Mouse (Mus musculus) A20 (cell line): ENCODE measurements around the gene Rmi2.
"Not testable (repeated sequence)": the region's sequence is repeated elsewhere in the genome, so short reads cannot be mapped to it uniquely, and the experiment has no call there.

Experiments
- DNase-seq: peaks from one replicate; pipeline ENCODE4 v3.0.0-alpha.2; 2011; ENCODE audit warnings: low read depth, low spot score

The Rmi2 gene

DNA sequence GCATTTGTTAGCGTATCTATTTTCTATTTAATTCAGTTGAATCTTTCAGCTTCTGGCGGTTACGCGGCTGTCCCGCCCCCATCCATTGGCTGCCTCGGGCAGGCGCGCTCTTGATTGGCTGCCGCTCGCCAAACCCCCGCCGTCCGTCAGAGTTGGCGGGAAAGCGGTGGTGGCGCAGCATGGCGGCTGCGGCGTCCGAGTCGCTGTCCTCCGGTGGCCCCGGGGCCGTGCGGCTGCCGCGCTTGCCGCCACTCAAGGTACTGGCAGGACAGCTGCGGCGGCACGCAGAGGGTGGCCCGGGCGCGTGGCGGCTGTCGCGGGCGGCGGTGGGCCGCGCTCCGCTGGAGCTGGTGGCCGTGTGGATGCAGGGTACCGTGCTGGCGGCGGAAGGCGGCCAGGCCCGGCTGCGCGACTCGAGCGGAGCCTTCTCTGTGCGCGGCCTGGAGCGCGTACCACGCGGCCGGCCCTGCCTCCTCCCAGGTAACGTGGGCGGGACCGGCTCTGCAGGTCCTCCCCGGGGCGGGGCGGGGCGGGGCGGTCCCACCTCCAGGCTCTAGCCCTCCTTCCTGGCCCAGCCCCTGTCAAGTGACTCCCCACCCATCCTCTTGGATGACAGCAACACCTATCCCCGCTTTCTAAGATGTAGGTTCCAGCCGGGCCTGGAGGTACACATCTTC lies at the start of gene Rmi2:
Gene Rmi2, plus strand, starts transcription at position 149 of the 677 bp plus-strand sequence.
- DNase-seq: peak; percentile 93

DNA sequence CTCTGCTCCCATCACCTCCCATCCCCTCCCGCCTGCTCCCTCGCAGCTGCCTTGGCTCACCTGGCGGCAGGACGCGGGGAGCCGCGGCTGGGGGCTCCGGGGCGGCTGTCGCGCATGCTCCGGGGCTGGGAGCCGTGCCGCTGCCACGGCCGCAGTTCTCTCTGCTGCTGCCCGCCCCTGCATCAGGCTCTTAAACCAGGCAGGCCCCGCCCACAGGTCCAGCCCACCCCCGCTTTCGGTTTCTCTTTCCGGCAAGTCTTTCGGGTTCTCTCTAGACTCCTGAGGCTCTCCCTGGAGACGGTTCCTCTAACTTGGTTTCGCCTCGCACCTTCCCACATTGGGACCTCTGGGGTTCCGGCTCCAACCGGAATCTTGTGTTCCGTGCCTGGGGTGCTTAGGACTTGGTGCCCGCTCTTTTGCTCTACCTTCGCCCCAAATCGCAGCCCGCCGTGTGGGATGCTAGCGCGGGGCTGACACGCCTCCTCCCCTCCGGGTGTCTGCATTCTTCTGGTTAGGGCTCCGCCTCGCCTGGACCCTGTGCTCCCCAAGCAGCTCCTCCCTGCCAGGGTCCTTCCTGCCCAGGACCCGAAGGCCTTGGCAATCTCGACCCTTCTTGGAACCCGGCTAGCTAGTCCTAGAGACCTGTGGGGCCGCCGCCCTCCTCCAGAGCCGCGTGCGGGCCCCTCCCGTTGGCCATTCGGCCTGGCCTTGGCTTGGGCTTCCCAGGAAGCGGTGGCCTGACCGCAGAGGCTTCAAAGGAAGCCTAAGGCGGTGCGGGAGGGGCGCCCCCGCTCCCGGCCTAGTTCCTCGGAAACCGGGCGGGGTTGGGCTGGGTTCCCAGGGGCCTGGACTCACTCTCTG lies 49.3 kb upstream of the Rmi2 start, which contains the start of gene Socs1:
Gene Socs1, minus strand, starts transcription at position 166 of the 861 bp plus-strand sequence.
- DNase-seq: peak; percentile 99

DNA sequence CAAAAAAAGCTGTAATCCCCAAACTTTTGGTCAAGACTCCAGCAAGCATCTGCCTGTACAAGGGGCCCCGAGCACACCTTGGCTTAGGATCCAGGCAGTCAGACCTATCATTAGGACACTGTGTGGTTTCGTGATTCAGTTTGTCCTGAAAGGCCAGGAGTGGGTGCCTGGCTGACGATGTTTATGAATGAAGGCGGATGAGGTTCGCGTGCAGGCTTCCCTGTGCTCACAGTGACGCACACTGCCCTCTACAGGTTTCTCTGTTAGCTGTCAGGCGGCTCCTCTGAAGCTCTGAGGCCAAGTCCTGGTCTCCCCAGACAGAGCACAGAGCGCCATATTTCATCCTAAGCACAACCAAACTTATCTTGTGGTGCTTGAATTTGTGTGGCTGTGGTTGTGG lies 48.6 kb upstream of the Rmi2 start:
- peak; percentile 92 for DNase-seq

DNA sequence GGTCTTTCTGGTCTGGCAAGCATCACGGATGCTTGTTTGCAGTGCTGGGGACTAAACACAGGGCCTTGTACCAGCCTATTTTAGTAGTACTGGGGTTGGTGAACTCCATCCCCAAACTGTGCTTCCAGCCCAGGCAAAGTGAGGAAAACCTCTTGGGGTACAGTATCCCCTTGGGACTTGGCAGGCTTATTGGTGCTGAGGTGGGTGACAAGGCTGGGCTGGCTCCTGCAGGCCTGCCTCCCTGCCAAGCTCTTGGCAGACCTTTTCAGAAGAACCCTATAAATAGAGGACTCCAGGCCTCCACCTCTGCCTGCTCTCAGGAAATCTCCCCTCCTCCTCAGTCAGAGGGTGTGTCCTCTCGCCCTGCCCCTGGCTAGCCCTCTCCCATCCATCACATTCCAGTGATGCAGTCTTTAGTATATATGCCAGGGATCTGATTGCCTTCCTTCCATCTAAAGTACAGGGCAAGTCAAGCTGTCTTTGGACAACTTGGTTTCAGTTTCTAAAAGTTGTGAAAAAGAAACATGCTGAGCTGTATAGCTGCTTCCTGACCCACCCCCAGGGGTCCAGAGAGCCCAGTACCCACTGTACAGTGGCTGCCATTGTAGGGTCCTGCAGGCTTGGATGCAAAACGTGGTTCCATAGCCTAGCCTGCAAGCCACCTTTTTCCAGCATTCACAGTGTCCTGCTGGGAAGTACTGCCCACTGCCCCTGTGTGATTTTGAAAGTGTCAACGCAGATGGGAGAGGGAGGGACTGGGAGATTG lies 47.9 kb upstream of the Rmi2 start:
- no peak for DNase-seq

DNA sequence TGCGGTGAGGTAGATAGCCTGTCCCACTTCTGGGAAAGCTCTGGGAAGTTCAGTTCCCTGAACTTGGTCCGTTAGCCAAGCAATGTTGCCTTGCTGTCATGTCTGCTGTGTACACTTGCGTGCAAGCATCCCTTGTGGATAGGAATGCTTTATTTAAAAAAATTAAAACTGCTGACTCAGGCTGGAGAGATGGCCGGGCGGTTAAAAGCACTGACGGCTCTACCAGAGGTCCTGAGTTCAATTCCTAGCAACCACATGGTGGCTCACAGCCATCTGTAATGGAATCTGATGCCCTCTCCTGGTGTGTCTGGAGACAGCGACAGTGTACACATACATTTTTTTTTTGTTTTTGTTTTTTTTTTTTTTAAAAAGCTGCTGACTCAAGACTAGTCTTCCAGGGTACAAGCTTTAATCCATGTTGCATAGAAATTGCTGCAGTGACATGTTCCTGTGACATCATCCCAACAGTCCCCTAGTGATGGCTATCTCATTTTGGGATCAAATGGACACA lies 47.3 kb upstream of the Rmi2 start:
- DNase-seq: no peak

DNA sequence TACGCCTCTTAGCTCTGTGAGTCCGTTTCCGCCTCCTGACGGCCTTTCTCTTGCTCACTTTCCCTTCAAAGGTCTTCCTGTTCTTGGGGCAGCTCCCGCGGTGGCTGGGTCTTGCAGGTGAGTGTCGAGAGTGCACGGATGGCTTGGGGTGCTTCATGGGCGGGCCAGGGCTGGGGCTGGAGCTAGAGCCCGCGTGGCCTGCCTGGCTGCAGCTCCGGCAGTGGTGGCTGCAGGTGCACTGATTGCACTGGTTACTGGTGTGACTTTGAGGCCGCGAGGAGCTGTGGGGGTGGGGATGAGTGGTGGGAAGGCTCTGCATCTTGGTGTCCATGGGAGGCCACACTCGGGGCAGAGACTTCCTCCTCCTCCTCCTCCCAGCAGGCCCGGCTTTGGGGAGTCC lies 46.6 kb upstream of the Rmi2 start, which contains the start of gene Tnp2:
Gene Tnp2, minus strand, starts transcription at position 390 of the 400 bp plus-strand sequence.
- DNase-seq: no peak

DNA sequence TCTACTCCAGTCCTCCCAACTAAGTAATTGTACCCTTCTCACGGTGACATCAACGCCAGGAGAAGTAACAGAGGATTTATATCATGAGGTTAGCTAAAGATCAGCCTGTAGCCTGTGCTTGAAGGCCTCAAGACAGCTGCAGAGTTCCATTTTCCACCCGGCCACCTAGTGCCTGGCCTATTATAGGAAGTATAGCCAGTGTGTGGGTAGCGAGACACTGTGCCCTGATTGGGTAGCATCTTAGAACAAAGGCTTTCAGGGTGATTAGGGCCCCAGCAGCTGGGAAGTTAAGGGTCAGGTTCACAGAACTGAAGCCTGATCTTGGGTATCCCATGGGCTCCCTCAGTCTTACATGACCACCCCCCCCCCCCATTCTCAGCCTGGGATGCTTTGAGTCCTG lies 46.0 kb upstream of the Rmi2 start:
- no peak for DNase-seq

DNA sequence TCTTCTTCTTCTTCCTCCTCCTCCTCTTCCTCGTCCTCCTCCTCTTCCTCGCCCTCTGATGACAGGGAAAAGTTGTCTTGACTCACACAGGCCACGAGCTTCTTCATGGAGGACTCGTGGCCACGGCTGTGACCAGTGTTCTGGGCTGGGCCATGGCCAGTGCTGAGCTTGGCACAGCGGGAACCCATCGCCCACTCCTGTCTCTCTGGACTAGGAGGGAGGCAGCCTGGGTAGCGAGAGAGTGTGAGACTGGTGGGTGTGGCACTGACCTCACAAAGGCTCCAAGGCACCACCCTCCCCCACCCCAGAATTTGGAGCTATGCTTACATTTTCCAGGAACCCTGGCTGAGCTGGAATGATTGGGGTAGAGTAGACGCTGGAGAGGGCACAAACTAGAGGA lies 44.2 kb upstream of the Rmi2 start, which contains the start of gene Prm3:
Gene Prm3, minus strand, starts transcription at position 213 of the 400 bp plus-strand sequence.
- no peak for DNase-seq

DNA sequence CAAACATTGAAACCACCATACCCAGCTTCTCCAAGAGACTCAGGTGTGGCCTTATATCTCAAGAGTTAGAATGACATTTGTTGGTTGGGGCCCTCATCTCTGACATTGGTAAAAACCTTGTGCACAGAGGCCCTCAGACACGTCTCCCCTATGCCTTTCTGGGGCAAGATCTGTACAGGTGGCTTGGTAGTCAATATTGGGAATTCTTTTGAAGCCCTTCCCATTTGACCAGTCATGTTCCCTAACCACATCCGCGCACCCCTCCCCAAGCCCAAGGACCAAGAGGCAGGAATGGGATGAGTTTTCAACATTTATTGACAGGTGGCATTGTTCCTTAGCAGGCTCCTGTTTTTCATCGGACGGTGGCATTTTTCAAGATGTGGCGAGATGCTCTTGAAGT lies 38.8 kb upstream of the Rmi2 start, which contains the start of gene Prm2:
Gene Prm2, minus strand, starts transcription at position 101 of the 400 bp plus-strand sequence.
- no peak for DNase-seq

DNA sequence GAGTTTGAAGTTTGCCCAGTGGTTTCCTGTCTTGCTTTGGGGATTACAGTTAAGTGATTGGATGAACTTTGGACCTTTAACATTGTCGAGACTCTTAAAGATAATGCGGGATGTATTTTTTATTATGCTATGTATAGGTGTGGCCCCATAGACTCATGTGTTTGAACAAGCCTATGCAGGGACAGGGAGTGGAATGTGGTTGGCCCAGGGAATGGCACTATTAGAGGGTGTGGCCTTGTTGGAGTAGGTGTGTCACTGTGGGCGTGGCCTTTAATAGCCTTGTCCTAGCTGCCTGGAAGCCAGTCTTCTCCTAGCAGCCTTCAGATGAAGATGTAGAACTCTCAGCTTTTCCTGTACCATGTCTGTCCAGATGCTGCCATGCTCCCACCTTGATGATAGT lies 32.4 kb upstream of the Rmi2 start:
- not testable (repeated sequence) for DNase-seq

DNA sequence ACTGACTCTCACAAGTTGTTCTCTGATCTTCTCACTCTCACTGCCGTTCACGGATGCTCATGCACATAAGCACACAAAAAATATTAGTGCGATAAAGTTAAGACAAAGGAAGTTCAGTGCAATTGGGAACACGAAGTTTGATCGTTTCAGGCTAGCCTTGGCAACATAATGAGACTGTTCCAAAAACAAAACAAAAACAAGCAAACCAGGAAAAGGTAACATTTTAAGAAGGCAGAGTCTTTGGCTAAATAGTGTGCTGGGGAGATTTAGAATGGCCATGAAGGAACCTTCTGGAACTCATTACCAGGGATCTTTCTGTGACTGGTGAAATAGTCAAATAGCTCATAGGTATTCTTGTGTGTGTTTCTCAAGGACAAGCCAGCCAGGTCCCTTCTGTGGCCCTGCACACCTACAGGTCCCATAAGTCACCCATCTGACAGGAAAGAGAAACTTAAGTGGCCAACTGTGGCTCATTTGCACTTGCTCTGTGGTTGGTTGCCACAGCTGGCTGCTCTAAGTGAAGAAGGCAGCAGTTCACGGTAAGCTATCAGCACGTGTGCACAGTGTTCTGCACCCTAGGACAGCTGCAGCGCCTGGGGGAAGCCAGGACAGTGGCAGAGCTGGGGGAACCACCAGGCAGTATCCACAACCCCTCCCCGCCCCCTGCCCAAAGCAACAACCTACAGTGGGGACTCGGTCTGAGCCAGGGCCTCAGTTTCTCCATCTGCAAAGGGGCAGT lies 28.9 kb upstream of the Rmi2 start, which contains the start of gene Prm1:
Gene Prm1, minus strand, starts transcription at position 51 of the 739 bp plus-strand sequence.
- DNase-seq: peak; percentile 88

DNA sequence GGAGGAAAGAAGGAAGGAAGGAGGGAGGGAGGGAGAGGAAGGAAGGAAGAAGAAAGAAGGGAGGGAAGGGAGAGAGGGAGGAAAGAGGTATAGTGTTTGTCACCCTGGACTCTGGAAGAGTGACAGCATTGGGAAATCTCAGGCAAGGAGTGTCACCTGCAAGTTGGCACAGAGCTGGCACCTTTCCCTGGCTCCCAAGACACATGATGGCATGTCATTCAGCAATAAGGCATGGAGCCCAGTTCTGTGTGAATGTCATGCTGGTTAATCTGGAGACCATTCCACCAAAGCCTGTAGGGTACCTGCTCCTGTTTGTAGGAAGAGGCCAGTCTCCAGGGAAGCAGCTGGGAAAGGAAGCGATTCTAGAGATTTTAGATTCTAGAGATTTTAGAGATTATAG lies 24.5 kb upstream of the Rmi2 start:
- DNase-seq: no peak

DNA sequence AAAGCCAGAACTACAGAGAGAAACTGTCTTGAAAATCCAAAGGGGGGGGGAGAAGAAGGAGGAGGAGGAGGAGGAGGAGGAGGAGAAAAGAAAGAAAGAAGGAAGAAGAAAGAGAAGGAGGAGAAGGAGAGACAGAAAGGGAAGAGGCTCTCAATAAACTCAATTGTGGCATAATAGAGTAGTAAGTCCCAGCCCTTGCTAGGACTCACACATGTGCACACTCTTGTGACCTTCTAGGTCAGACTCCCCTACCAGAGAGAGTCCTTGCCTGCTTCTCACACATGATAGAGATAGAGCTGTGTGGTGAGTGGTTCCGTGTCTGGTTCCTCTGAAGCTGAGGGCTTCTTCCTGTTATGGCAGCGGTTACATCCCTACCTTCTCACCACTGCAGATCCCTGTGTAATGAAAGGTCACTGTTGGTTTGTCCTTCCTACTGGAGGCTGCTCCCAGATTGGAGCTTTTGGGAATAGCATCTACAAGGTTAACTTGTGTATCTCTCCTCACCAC lies 21.9 kb upstream of the Rmi2 start, which contains the start of gene Gm11172:
Gene Gm11172, plus strand, starts transcription at position 51 of the 507 bp plus-strand sequence.
- no peak for DNase-seq

DNA sequence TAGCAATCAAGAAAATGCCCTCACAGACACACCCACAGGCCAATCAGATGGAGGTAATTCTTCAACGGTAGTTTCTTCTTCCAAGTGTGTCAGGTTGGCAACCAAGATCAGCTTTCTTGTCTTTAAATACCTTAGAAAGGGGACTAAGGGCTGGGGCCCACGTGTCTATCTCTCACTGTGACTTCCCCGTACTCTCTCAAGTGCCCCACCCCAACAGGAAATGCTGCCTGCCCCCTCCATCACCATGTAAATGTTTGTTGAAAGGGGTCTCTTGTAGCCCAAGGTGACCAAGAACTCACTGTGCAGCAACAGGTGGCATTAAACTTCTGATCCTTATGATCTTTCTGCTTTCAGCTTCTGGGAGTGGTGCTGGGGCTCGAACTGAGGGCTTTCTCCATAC lies 21.1 kb upstream of the Rmi2 start:
- no peak for DNase-seq

DNA sequence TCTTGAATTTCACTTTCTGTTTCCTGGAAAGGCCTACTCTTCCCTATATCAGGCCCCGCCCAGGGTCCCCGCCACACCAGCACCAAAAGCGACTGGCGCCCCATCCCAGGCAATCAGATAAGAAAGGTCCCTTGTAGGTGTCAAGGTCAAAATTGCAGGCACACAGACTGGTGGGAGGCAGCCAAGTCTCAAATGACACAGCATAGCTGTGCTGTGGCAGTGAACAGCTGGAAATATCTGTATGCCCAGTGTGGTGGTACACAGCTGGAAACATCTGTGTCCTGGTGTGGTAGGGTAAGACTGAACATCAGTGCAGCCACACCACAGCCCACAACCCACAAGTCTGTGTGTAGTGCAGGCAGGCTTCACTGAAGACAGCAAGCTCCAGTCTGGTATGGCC lies 20.0 kb upstream of the Rmi2 start:
- DNase-seq: no peak

DNA sequence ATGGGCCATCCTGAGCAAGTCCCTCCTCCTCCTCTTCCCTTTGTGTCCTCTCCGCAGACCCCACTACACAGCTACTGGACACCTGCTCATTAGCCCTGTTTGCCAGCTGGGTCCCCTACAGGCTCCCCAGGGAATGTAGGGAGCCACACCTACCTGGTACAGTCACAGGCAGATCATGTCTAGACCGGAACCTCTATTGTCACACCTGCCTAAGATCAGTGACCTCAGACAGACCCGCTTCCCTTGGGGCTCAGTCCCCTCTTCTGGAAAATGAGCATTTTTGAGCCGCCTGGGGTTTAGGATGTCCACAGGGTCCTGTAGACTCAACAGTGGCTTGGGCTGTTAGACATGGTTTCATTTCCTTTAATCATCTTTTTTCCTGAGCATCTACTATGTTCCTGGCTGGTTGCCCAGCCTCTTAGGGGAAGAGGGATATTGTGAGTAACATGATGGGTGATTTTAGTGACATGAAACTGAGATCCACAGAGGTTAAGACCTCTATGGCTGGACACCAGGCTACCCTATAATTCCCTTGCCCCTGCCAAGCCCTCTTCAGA lies 16.2 kb upstream of the Rmi2 start:
- peak; percentile 30 for DNase-seq

DNA sequence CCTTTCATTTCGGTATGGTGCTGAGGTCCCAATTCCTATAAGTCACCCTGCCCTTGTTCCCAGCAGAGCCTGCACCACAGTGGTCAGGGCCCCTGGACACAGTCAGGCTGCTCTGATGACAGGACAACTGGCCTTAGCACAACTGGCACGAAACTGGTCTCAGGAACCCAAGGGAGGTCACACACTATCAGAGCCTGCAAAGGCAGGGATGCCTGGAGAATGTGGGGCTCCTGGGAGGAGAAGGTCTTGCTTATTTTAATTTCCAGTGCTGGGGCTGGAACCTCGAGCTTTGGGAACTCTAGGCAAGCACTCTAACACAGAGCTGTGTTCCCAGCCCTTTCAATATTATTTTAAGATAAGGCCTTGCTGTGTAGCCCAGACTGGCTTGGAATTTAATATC lies 14.9 kb upstream of the Rmi2 start:
- no peak for DNase-seq

DNA sequence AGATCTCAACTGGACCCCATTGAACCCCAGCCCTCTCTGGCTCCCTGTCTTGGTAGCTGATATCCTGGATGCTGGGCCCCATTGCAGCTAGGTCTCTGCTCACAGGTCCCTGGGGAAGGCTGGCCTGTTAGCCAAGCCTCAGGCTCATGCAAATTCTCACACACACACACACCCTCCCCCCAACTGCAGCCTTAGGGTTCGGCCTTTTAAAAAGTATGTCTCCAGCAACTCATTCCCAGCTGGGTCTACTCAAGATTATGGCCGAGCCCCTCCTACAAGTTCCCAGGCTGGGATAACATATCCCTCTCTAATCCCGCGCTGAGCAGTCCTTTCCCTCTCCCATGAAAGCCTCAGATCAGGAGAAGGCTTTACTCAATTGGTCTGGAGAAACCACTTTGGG lies 13.5 kb upstream of the Rmi2 start:
- peak; percentile 51 for DNase-seq

DNA sequence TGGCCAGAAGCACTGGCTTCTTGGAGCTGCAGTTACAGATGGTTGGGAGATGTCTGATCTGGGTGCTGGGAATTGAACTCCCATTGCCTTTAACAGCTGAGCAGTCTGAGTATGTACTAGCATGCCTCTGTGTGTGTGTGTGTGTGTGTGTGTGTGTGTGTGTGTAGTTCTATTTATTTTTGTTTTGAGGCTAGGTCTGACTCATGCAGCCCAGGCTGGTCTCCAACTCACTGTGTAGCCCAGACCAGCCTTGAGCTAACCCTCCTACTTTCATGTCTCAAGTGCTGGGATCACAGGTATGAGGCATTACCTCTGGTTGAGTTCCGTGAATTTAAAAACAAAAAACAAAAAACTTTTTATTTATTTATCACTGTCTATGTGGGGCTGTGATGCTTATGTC lies 10.3 kb upstream of the Rmi2 start:
- no peak for DNase-seq

DNA sequence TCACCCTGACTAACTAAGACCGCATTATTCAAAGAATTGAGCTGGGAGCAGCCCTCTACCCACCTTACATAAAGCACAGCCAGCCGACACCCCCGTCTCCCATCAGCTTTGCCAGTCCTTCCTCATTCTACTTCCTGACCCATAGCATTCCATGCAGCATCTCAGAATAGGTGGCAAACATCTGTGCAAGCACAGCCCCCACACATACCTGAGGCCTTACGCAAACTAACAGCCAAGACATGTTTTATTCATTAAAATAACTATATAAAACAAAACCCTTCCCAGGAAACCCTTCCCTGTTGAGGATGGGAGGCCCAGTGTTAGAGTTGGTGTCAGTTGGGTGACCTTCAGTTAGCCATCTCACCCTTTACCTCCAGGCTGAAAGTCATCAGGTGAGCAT lies 9.0 kb upstream of the Rmi2 start:
- DNase-seq: no peak
